Mouse (Mus musculus): ENCODE data around the gene Ankrd33b.

Gene Ankrd33b

GRCm38 (mm10) chr15:31243260-31243659 lies 124.3 kb downstream of the Ankrd33b start:
- no peak for DNase-seq (ENCODE audit: extremely low spot score, low spot score)

All from neural tube, embryonic 10.5 days (tissue).